20 mouse cellular contexts compared by ENCODE assay signal in genomic region chr19:6449841-6450240, GRCm38 (mm10). TPM values are rescaled to one million over a fixed set of nuclear protein-coding genes. Genes with fewer than 3 reads are reported as not detected.
DNase-seq lines count a peak whose midpoint lies in the region; ATAC-seq and TF ChIP-seq lines count a peak whose summit lies in the region.
"Had no signal": no experiment of that assay in that cellular context is flagged by ENCODE, and none has a peak within 500 bp of the region (broad histone marks: within the 10 kb centered on the region; RNA-seq: fewer than 3 reads in every experiment).

No protein-coding gene starts in this region.

- no peak for ATAC-seq in heart, embryonic 11.5 days (replicated peaks; ENCODE audit: insufficient number of reproducible peaks, low FRiP score, low TSS enrichment)
- no peak for ATAC-seq in heart, embryonic 12.5 days (ENCODE audit: insufficient number of reproducible peaks, low FRiP score)
- ATAC-seq in midbrain, embryonic 13.5 days, result no peak
- no peak for ATAC-seq in midbrain, embryonic 11.5 days (ENCODE audit: low FRiP score)
- ATAC-seq: forebrain, embryonic 15.5 days; hindbrain, postnatal 0 days had no signal

- 0 out of 2 replicates have a peak overlapping the region, but pooled peaks have one; percentile 5 for H3K9ac ChIP-seq in heart, embryonic 11.5 days (ENCODE audit: low read depth, low read length)
- no peak overlapping the region for H3K9ac ChIP-seq in heart, embryonic 12.5 days
- 0 out of 2 replicates have a peak overlapping the region, but pooled peaks have one; percentile 41 for H3K9ac ChIP-seq in midbrain, embryonic 13.5 days (replicated peaks)
- no peak overlapping the region for H3K9ac ChIP-seq in midbrain, embryonic 11.5 days (ENCODE audit: low read length)
- H3K9ac ChIP-seq: embryonic facial prominence, embryonic 12.5 days; forebrain, embryonic 15.5 days; heart, embryonic 13.5 days had no signal

- no peak overlapping the region for H3K4me2 ChIP-seq in heart, embryonic 11.5 days
- H3K4me2 ChIP-seq in heart, embryonic 12.5 days, result no peak overlapping the region
- no peak overlapping the region for H3K4me2 ChIP-seq in midbrain, embryonic 13.5 days (replicated peaks)
- H3K4me2 ChIP-seq in midbrain, embryonic 11.5 days, result no peak overlapping the region
- H3K4me2 ChIP-seq: embryonic facial prominence, embryonic 12.5 days; forebrain, embryonic 15.5 days; heart, embryonic 13.5 days had no signal

- peaks cover 8% of the 10 kb centered on the region; the same call in 1 of the 2 replicates for H3K4me1 ChIP-seq in heart, embryonic 11.5 days (ENCODE audit: control insufficient read depth, insufficient read depth, low read length)
- peaks cover 13% of the 10 kb centered on the region for H3K4me1 ChIP-seq in heart, embryonic 12.5 days (replicated peaks)
- peaks cover 100% of the 10 kb centered on the region for H3K4me1 ChIP-seq in midbrain, embryonic 13.5 days (replicated peaks)
- H3K4me1 ChIP-seq in midbrain, embryonic 11.5 days (ENCODE audit: control insufficient read depth, insufficient read depth, low read length), result peaks cover 39% of the 10 kb centered on the region
- H3K4me1 ChIP-seq in olfactory bulb, adult 2 months (ENCODE audit: control insufficient read depth, insufficient read depth, low read length), result peaks cover 86% of the 10 kb centered on the region

- no peak for TF ChIP-seq CTCF in layer of hippocampus, adult 2 months (conservative IDR thresholded peaks at IDR 0.05)
- TF ChIP-seq CTCF in olfactory bulb, adult 2 months (IDR thresholded peaks at IDR 0.05; ENCODE audit: insufficient read depth, low read depth, low read length), result no peak

- no peak for DNase-seq in layer of hippocampus, adult 2 months (ENCODE audit: low spot score in 2 of 2)
- no peak for DNase-seq in layer of hippocampus, adult 9-10 months (ENCODE audit: low spot score)
- DNase-seq in midbrain, embryonic 11.5 days (ENCODE audit: low spot score, missing footprints), result no peak
- DNase-seq: adrenal gland, postnatal 10 days; cerebellum, adult 11 months; cerebellum, adult 8-10 months; cerebellum, postnatal 14 days; embryo, embryonic 11 days; gastrocnemius, postnatal 36 days; heart, adult 18-20 months; heart, postnatal 36 days had no signal

- H3K36me3 ChIP-seq in heart, embryonic 11.5 days (ENCODE audit: control insufficient read depth, insufficient read depth, low read length), result no peaks in the 10 kb centered on the region
- H3K36me3 ChIP-seq in heart, embryonic 12.5 days, result no peaks in the 10 kb centered on the region
- peaks cover 2% of the 10 kb centered on the region; the same call in 1 of the 2 replicates for H3K36me3 ChIP-seq in midbrain, embryonic 13.5 days
- no peaks in the 10 kb centered on the region for H3K36me3 ChIP-seq in midbrain, embryonic 11.5 days (ENCODE audit: control insufficient read depth, insufficient read depth, low read length)
- H3K36me3 ChIP-seq: embryonic facial prominence, embryonic 12.5 days; forebrain, embryonic 15.5 days; heart, embryonic 13.5 days had no signal

- H3K9me3 ChIP-seq in heart, embryonic 11.5 days (replicated peaks; ENCODE audit: control insufficient read depth, low read length), result no peaks in the 10 kb centered on the region
- no peaks in the 10 kb centered on the region for H3K9me3 ChIP-seq in heart, embryonic 12.5 days (replicated peaks)
- H3K9me3 ChIP-seq in midbrain, embryonic 13.5 days, result no peaks in the 10 kb centered on the region
- H3K9me3 ChIP-seq in midbrain, embryonic 11.5 days (ENCODE audit: control insufficient read depth, low read length), result no peaks in the 10 kb centered on the region
- H3K9me3 ChIP-seq: embryonic facial prominence, embryonic 12.5 days; forebrain, embryonic 15.5 days; heart, embryonic 13.5 days had no signal

- TF ChIP-seq POLR2A in olfactory bulb, adult 2 months (IDR thresholded peaks at IDR 0.05; ENCODE audit: insufficient read depth, low read depth, low read length), result no peak

- WGBS in heart, embryonic 11.5 days (ENCODE audit: insufficient replicate concordance), result 58% methylated on average over 7 of the region's 7 CpGs
- WGBS in heart, embryonic 12.5 days, result 58% methylated on average over 7 of the region's 7 CpGs
- WGBS in midbrain, embryonic 13.5 days, result 78% methylated on average over 7 of the region's 7 CpGs
- WGBS in midbrain, embryonic 11.5 days, result 71% methylated on average over 7 of the region's 7 CpGs
- 81% methylated on average over 7 of the region's 7 CpGs for WGBS in olfactory bulb, adult 2 months

- H3K27ac ChIP-seq in heart, embryonic 11.5 days (ENCODE audit: low read depth, low read length), result no peak overlapping the region
- H3K27ac ChIP-seq in heart, embryonic 12.5 days (ENCODE audit: poor library complexity, severe bottlenecking), result no peak overlapping the region
- H3K27ac ChIP-seq in layer of hippocampus, adult 2 months, result peak overlapping the region; percentile 86; the same call in 1 of the 2 replicates
- H3K27ac ChIP-seq in midbrain, embryonic 13.5 days, result 0 out of 2 replicates have a peak overlapping the region, but pooled peaks have one; percentile 0
- H3K27ac ChIP-seq in midbrain, embryonic 11.5 days (ENCODE audit: low read depth, low read length), result no peak overlapping the region
- peak overlapping the region; percentile 91; the same call in 1 of the 2 replicates for H3K27ac ChIP-seq in olfactory bulb, adult 2 months (ENCODE audit: insufficient read depth, low read depth, low read length)
- H3K27ac ChIP-seq: embryonic facial prominence, embryonic 12.5 days; heart, embryonic 13.5 days had no signal

- no peak overlapping the region for H3K4me3 ChIP-seq in heart, embryonic 11.5 days (ENCODE audit: low read depth, low read length)
- H3K4me3 ChIP-seq in heart, embryonic 12.5 days, result no peak overlapping the region
- no peak overlapping the region for H3K4me3 ChIP-seq in layer of hippocampus, adult 2 months
- H3K4me3 ChIP-seq in midbrain, embryonic 13.5 days (replicated peaks), result no peak overlapping the region
- H3K4me3 ChIP-seq in midbrain, embryonic 11.5 days (ENCODE audit: low read depth, low read length), result no peak overlapping the region
- no peak overlapping the region for H3K4me3 ChIP-seq in olfactory bulb, adult 2 months (ENCODE audit: insufficient read depth, low read depth, low read length)
- H3K4me3 ChIP-seq: embryonic facial prominence, embryonic 12.5 days; forebrain, embryonic 15.5 days; heart, embryonic 13.5 days had no signal

- H3K27me3 ChIP-seq in heart, embryonic 11.5 days (ENCODE audit: control insufficient read depth, insufficient read depth, low read length), result peaks cover 52% of the 10 kb centered on the region
- peaks cover 73% of the 10 kb centered on the region for H3K27me3 ChIP-seq in heart, embryonic 12.5 days (replicated peaks)
- no peaks in the 10 kb centered on the region for H3K27me3 ChIP-seq in midbrain, embryonic 13.5 days
- no peaks in the 10 kb centered on the region for H3K27me3 ChIP-seq in midbrain, embryonic 11.5 days (ENCODE audit: control insufficient read depth, insufficient read depth, low read length)
- H3K27me3 ChIP-seq: forebrain, embryonic 15.5 days had no signal

RNA-seq across cellular contexts. Expression of gene Nrxn2, which starts 31.3 kb away (rescaled TPM):
- polyA plus RNA-seq in heart, embryonic 11.5 days (2014; fragmentation: Nextera tagmentation; extraction: Ambion mirVana), result 1.5 and 1.6 TPM in 2 replicates
- polyA plus RNA-seq in heart, embryonic 12.5 days (2016; fragmentation: Nextera tagmentation; extraction: Ambion mirVana), result 0.26 and 0.52 TPM in 2 replicates
- 100 to 1,000 TPM; 405 to 437 TPM for total RNA-seq in layer of hippocampus, adult 2 months (2021)
- polyA plus RNA-seq in midbrain, embryonic 13.5 days (2015; fragmentation: Nextera tagmentation; extraction: Ambion mirVana), result 20.7 and 24.3 TPM in 2 replicates
- 9.2 and 9.5 TPM in 2 replicates for polyA plus RNA-seq in midbrain, embryonic 11.5 days (2014; fragmentation: Nextera tagmentation; extraction: Ambion mirVana)
- 202 and 263 TPM in 2 replicates for polyA plus RNA-seq in olfactory bulb, adult 2 months (2012; ENCODE audit: insufficient read depth, insufficient read length, low replicate concordance, missing spikeins)
- total RNA-seq: common myeloid progenitor, adult 5-6 weeks had no signal

RNA-seq across cellular contexts. Expression of gene Rasgrp2, which starts 50.7 kb away (rescaled TPM):
- polyA plus RNA-seq in heart, embryonic 11.5 days (2014; fragmentation: Nextera tagmentation; extraction: Ambion mirVana), result 41.5 and 42.7 TPM in 2 replicates
- polyA plus RNA-seq in heart, embryonic 12.5 days (2016; fragmentation: Nextera tagmentation; extraction: Ambion mirVana), result 43.8 and 45.8 TPM in 2 replicates
- total RNA-seq in layer of hippocampus, adult 2 months (2021), result 10 to 100 TPM; 31.3 to 36.7 TPM
- 28.5 and 29.6 TPM in 2 replicates for polyA plus RNA-seq in midbrain, embryonic 13.5 days (2015; fragmentation: Nextera tagmentation; extraction: Ambion mirVana)
- 14.1 and 16.8 TPM in 2 replicates for polyA plus RNA-seq in midbrain, embryonic 11.5 days (2014; fragmentation: Nextera tagmentation; extraction: Ambion mirVana)
- polyA plus RNA-seq in olfactory bulb, adult 2 months (2012; ENCODE audit: insufficient read depth, insufficient read length, low replicate concordance, missing spikeins), result 282 TPM in 1 of 2 replicates, not detected in the other

Comparison
In these comparisons a context has a peak if more than half of its experiments do, and no peak if none do; other contexts are left out.
1. H3K27ac ChIP-seq: peak in layer of hippocampus, adult 2 months (single experiment), midbrain, embryonic 13.5 days (single experiment) and olfactory bulb, adult 2 months (single experiment); none in heart, embryonic 11.5 days (single experiment), heart, embryonic 12.5 days (single experiment) and midbrain, embryonic 11.5 days (single experiment).
2. H3K9ac ChIP-seq: peak in heart, embryonic 11.5 days (single experiment) and midbrain, embryonic 13.5 days (single experiment); none in heart, embryonic 12.5 days (single experiment) and midbrain, embryonic 11.5 days (single experiment).